Mouse (Mus musculus) frontal cortex, adult (tissue): ENCODE measurements at regions not wholly inside any gene's neighbourhood (a gene's known extent, or its start where the extent isn't known, plus 50 kb on each side); places are given as distances from the start of the nearest gene placed in this dataset.

Source experiments
- ATAC-seq: cut with Nextera tagmentation; 2 replicates; pipeline ENCODE4 v1.9.2; 2017; ENCODE audit warnings: mild to moderate bottlenecking, moderate library complexity, mixed read lengths; ENCODE audit not compliant: low TSS enrichment

DNA sequence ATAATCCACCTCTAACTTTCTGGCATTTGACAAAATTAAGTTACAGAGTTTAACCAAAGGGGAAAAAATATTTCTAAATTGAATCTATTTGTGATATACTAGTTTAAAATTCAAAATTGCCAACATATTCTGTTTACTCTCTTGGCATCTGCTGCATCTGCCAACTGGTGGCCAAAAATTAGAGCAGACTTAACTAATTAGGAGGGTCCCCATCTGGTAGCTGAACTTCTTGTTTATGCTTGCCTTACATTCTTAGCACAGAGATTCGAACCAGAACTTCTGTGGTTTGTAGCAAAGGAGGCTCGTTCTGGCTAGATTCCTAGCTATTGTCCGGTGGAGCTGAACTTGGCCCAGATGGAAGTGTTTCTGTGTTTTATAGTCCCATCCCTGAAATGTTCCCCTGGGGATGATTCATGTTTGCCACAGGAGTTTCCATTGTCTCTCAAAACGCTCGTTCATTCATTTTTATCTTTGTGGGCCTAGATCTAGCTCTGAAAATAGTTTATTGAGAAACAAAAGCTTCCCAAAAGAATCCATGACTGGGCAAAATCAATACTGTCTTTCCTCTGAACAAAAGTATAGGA is 3461.5 kb upstream of the Gm7489 start:
- no peak for ATAC-seq

DNA sequence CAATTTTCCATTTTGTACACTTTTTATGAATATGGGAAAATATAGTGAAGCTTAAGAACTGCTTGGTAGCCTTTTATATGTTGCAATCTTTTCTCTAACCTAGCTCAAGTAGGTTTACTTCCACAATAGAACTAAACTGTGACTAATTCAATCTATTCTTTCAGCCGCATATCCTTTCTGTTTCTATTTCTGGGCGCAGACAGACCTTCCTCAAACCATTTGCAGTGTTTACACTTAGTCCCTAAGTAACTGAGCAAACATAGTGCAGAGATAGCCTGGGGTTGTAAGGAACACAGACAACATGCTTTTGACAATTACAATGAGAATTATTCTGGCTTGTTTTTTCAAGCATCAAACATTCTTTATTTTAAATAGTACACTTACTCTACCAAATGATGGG is 3435.1 kb upstream of the Gm7489 start:
- ATAC-seq: no peak

GRCm38 (mm10) chr15:50472626-50473025 is 3412.1 kb upstream of the Gm7489 start:
- ATAC-seq: no peak

DNA sequence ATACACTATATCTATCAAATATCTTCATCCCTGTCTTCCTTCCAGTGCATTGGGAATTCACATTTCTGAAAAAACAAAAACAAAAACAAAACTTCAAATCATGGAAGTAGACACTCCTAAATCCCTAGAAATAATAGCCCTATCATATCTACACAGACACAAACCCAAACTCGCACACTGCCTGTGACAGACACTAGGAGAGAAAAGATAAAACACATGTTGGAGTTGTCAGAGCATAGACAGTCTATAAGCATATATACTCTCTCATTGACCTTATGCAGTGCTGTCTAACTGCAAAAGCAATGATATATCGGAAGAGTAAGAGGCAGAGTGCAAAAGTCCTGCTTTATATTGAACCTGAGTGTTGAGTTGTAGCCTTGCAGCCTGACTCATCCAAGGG is 3386.0 kb upstream of the Gm7489 start:
- ATAC-seq: no peak

DNA sequence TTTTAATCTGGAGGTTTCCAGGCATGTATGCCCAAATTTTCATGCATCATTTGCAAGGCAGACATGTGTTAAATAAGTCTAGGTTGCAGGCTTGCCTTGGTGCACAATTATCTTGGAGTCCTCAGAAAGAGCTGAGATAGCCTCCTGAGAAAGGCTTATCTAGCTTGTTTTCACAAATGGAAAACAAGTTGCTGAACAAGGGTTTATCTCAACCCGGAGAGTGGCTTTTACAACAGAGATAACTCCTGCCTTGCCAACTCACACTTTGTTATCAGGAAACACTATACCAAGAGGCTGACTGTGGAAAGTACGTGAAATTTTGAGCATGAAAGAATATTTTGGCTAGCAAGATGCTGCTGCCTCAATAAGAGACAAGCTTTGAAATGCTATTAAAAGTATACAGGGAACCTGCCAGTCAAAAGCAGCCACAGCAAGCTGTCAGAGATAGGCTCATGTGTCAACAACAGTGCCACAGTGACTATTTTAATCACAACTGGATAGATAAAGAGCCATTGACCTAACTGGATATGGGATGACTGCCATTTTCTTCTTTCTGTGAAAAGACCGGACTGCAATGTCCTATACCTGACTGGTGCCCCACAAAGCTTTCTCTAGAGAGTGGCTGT is 3376.6 kb upstream of the Gm7489 start:
- ATAC-seq: no peak

DNA sequence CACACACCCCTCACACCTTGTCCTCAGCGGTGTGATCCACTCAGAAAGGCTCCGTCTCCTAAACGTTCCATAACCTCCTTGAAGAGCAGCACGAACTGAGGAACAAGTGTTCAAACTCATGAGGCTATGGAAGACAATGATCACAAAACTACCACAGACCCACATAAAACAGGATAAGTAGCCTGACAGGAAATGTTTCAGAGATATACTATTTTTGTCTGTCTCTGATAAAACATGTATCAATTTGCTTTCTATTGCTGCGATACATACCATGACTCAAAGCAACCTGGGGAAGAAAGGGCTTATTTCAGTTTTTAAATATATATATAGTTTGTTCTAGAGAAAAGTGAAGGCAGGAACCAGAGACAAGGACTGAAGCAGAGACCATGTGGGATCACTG is 3371.7 kb upstream of the Gm7489 start:
- ATAC-seq: no peak

GRCm38 (mm10) chr15:50524841-50525240 is 3359.9 kb upstream of the Gm7489 start:
- peak; percentile 50 for ATAC-seq

DNA sequence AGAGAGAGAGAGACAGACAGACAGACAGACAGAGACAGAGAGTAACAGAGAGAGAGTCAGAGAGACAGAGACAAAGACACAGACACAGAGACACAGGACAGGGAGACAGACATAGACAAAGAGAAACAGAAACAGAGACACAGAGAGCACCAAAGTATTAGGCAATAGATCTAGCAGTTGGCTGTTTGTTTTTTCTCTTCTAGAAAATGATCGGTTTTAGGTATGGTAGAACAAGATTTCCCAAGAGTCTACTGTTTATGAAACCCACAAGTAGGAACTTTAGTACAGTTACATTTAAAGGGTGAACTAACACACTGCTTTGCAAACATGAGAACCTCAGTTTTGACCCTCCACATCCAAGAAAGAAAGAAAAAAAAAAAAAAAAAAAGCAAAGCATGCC is 3350.2 kb upstream of the Gm7489 start:
- ATAC-seq: no peak

DNA sequence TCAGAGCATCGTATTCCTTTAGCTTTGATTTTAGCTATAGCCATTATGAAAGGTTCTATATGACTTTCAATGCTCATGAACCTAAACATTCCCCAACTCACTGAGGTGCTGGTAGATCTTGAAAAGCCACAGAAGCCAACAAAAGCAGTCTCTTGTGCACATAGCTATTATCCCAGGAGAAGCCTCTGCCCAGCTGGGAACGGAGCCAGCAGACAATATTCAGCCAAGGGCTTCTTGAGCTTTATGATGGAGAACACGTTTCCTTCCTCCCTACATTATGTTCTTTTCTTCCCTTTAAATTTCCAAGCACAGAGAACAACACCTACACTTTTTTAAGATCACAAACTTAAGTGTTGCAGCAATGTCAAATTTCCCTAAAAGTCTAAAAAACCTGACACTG is 3321.1 kb upstream of the Gm7489 start:
- ATAC-seq: no peak

DNA sequence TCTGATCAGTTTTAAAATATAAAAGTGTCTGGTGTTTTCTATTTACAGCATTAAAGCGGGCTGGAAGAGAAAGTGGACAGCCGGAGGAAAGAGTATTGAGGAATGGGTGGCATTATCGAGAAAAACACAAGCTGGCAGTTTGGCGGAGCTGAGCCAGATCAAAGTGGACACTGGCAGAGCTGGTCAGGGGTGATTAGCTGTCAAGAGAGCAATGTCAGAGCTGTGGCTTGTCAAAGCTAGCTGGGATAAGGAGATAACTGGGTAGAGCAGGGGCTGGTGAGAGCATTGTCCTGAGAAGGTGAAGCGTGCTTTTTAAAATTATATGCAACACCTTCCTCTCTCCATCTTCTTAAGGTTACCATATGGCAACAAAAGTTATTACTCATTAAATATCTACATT is 3303.9 kb upstream of the Gm7489 start:
- no peak for ATAC-seq

DNA sequence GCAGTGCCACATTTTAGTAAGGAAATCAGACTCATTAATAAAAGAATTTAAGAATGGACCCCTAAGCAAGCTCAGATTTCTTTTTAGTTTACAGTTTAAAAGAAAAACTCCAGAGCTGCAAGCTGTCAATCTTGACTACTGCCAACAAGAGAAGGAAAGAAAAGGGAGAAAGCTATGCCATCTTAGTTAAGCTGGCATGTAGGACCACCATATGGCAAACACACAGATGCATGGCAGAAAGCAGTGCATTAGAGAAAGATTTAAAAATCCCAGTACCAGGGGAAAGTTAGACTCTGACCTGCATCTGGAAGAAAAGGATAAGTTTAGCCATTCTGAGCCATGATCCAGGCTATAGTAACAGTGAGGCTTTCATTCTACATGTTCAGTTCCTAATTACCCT is 3300.8 kb upstream of the Gm7489 start:
- ATAC-seq: no peak

DNA sequence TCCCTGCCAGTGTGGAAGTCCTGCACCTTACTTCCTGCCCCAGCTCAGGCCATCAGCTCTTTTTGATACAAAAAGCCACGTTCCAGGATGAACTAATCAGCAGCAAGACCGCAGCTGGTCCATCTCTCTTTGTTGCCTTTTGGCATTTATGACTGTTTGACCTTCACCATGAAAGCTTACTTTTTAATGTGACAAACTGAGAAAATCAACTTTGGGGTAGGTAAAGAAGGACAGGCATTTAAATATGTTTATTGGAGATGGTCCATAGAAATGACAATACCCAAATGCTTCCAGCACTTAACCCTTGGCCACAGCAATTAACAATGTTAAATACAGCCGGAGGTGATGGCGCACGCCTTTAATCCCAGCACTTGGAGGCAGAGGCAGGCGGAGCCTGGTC is 3299.2 kb upstream of the Gm7489 start:
- no peak for ATAC-seq
